Mouse (Mus musculus) adrenal gland, postnatal 4 days (tissue): ENCODE results near the gene Sbf2. TPM values are rescaled to one million over a fixed set of nuclear protein-coding genes. Genes with fewer than 3 reads are reported as not detected.
A peak's percentile ranks its signal among the peaks of the same experiment; 100 is the strongest.

Experiments
- DNase-seq, 2 experiments: peaks; one replicate each; pipeline ENCODE4 v3.0.0; 2021 to 2022; ENCODE audit warnings: low spot score in 2 of 2, mixed read lengths in 2 of 2
- total RNA-seq, 2 experiments: library from RNA; stranded (reverse); gene quantifications; 2 replicates each; pipeline ENCODE4 v1.2.3; 2021

The Sbf2 gene
- total RNA-seq, 2 experiments from 2014 or later, result 73.6 to 76.2 TPM

DNA sequence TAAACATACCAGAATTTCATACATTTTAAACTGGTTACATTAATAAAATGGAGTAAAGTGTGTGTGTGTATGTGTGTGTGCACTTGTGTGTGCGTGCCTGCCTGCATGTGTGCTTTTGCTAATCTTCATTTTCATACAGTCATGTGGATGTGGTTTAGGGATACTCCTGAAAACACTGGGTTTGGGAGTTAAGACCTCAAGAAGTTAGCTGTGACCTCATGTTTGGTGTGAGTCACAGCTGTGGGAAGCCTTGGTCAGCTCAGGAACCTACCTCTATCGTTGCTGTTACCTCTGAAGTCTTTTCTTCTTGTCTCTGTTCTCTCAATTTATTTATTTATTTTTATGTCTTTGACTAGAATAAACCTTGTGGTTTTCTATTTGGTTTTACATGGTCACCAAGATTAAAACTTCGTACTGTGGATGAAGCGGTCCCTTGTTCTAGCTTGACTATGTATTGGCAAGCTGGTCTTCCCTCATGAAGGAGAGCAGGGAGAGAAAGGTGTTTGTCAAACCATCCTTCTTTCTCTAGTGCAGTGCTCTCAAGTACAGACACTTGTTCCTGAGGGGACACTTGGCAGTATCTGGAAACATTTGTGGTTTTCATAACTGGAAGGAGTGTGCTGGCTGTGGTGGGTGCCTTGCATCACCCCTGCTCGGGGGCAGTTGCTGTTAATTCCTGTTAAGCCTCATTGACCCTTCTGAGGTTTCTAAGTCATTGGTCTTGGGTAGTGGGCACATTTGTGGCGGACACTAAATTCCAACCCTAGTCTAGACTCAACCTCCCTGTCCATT is 331.0 kb downstream of the Sbf2 start:
- DNase-seq, result no peak

GRCm38 (mm10) chr7:110282797-110283196 is 331.9 kb downstream of the Sbf2 start:
- no peak for DNase-seq

- no peak for DNase-seq
These were observed 333.1 kb downstream of the Sbf2 start for GRCm38 (mm10) chr7:110281435-110282256.

DNA sequence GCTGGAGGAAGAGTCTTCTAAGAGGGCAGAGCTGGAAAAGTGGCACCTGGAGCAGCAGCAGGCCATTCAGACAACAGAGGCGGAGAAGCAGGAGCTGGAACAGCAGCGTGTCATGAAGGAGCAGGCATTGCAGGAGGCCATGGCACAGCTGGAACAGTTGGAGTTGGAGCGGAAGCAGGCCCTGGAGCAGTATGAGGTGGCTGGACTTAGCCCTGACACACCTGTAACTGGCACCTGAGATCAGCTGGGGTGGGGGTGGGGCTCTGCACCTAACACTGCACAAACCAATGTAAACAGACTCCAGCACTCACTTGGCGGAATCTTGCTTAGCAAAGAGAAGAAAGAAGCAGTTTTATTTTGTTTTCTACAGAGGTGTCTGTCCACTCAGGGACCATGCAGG is 335.5 kb downstream of the Sbf2 start:
- no peak for DNase-seq

GRCm38 (mm10) chr7:110277734-110278245 is 336.9 kb downstream of the Sbf2 start:
- DNase-seq, result no peak

DNA sequence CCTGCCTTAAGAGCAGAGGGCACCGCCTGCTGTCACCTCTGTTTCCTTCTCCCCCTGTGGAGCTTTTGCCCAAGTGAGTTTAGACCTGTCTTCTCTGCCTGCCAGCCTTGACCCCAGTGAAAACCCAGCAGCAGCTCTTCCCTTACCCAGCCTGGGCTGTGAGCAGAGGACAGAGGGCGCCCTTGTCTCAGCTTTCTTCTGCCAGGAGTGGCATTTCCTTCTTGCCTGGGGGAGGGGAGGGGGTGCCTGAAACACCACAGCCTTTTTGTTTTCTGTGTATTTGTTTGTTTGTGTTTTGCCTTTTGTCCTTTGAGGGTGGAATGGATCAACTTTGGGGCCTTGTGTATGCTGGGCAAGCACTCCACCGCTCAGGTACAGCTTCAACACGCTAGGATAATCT is 342.3 kb downstream of the Sbf2 start:
- no peak for DNase-seq

- no peak for DNase-seq
These were observed 342.9 kb downstream of the Sbf2 start for GRCm38 (mm10) chr7:110271814-110272213.

DNA sequence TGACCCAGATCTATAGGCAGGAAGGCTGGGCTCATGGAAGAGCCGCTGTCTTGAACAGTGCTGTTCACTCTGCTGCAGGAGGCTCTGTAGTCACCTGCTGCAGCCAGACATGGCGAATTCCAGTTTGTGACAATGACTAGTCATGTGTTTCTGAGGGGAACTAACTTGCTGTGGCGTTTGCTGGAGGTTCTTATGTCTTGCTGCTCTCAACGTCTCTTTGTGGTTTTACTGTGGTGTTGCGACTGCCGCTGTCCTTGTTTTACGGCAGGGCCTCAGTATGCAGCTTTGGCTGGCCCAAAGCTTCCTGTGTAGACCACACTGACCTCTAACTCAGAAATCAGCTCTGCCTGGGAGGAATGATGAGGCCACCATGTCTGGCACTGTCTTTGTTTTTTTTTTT is 344.3 kb downstream of the Sbf2 start:
- no peak for DNase-seq

- DNase-seq, result no peak
These were observed 344.9 kb downstream of the Sbf2 start for GRCm38 (mm10) chr7:110269777-110270176.

GRCm38 (mm10) chr7:110268511-110268910 is 346.2 kb downstream of the Sbf2 start:
- no peak for DNase-seq

GRCm38 (mm10) chr7:110267994-110268393 is 346.7 kb downstream of the Sbf2 start:
- DNase-seq, result no peak

GRCm38 (mm10) chr7:110267014-110267413 is 347.7 kb downstream of the Sbf2 start:
- no peak for DNase-seq

GRCm38 (mm10) chr7:110265796-110266195 is 348.9 kb downstream of the Sbf2 start:
- DNase-seq, result peak; percentile 73 to 81

DNA sequence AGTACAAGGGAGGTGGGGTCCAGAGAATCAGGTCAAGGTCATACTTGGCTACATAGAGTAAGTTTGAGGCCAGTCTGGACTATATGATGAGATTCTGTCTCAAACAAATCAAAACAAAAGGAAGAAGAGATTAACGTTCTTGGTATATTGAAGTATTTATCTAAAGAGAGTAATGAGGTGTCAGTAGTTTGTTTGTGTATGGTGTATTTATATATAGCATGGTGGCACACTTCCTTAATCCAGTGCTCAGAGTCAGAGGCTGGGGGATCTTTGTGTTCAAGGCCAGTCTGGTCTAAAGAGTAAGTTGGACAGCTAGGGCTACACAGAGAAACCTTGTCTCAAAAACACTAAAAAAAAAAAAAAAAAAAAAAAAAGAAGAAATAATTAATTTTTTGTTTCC is 351.2 kb downstream of the Sbf2 start:
- DNase-seq, result no peak

DNA sequence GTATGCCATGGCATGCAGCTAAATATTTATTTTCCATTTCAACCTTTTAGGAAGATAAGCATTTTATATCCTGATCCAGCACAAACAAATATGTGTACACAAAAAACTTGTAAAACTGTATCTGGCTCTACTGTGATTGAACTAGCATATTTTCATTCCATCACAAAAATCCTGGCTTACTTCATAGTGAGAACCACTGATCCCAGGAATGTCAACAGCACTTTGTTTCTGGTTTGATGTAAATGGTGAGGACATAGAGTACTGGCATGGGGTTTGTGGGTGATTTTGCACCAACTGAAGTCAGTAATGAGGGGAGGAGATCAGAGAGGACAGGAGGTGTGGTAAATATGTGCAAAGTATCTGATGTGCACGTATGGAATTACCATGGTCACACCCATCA is 352.1 kb downstream of the Sbf2 start:
- no peak for DNase-seq

DNA sequence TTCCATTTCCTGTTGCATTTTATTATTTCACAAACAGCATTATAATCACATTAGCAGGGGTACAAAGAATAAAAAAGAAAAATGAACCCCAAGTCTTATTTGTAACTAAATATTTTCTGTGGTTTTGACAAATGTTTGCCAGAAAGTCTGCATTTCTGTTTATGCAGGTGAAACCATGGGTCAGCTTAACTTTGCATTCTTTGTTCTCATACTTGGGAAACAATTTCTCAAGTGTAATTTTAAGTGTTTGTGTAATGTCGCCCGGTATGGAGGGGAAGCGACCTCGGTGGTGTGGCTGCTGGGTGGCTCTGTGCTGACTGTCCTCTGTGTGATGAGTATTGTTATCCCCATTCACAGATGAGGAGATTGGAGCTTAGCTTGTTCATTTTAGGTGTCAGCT is 352.9 kb downstream of the Sbf2 start:
- no peak for DNase-seq

DNA sequence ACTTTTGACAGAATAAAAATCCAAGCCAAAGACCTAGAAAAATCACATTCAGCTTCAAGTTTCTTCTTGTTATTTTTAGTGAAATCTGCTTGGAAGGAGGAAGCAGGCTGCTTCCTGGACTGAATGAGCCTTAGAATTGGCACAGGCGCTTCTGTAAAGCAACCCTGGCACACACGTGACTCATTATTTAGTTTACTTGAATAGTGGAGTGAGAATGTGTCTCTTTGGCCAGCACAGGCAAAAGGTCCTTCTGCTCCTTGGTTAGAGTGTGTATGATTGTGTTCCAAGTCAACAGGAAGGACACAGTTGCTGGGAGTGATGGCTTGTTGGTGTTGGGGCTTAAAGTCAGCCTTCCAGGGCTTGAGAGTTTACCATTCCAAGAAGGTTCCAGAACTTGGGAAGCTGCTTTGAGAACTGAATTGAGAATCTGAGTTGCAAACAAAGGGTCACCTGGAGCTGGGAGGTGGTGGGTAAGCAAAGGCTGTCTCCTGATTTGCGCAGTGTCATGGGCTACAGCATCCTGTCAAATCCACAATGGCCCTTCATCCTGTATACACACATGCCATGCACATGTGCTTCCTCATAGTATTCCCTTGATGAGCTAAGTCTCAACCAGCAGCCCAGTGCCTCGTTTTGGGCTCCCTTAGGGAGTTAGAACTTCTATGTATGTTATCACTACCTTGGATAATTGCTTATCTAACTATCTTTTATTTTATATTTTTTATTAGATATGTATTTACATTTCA is 354.6 kb downstream of the Sbf2 start:
- no peak for DNase-seq

DNA sequence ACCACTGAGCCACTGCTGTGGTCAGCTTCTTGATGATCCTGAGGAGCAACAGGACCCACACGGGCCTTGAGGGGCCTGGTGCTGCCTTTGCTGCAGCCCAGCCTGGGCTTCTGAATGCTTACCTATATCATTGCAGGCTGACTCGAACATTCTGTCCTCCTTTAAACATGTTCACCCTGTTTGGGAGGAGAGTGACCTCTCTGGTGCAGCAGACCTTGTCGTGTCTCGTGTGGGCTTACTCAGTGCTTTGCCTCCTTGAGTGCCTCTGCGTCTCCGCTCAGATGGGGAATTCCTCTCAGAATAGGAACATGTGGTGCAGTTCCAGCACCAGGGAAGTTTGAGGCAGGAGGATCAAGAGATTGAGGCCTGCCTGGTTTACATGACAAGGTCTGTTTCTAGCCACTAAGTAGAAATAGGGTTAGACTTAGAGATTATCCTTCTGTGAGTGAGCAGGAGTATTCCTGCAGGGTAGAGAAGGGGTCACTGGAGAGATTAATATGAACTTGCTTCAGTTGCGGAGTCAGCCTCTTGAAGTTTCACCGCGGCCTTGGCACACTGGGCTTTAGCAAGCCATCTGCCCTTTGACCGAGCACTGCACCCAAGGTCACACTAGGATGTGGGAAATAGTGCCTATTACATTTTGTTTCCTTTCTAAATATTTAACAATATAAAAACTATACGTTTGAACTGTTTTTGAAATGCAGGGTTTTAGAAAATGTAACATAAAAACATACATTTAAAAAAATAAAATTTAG is 356.3 kb downstream of the Sbf2 start:
- no peak for DNase-seq
